Mouse (Mus musculus) gastrocnemius, adult 18-20 months (tissue): ENCODE measurements around the gene Cyp2j12. TPM values are rescaled to one million over a fixed set of nuclear protein-coding genes. Genes with fewer than 3 reads are reported as not detected.
"Not testable (repeated sequence)": the region's sequence is repeated elsewhere in the genome, so short reads cannot be mapped to it uniquely, and the experiment has no call there.

Source experiments
- DNase-seq: peaks from one replicate; pipeline ENCODE4 v3.0.0; 2021; ENCODE audit warnings: low spot score
- long read RNA-seq, 2 experiments: library from polyadenylated mRNA; stranded (forward); transcript quantifications; one replicate each; pipeline ENCODE4 v2.0.0; 2021
- total RNA-seq, 2 experiments: library from RNA; stranded (reverse); gene quantifications; 2 replicates each; pipeline ENCODE4 v1.2.3; 2021

The Cyp2j12 gene
- total RNA-seq: not detected
- long read RNA-seq, experiment 1: 0 reads
- long read RNA-seq, experiment 2: 0 reads

DNA sequence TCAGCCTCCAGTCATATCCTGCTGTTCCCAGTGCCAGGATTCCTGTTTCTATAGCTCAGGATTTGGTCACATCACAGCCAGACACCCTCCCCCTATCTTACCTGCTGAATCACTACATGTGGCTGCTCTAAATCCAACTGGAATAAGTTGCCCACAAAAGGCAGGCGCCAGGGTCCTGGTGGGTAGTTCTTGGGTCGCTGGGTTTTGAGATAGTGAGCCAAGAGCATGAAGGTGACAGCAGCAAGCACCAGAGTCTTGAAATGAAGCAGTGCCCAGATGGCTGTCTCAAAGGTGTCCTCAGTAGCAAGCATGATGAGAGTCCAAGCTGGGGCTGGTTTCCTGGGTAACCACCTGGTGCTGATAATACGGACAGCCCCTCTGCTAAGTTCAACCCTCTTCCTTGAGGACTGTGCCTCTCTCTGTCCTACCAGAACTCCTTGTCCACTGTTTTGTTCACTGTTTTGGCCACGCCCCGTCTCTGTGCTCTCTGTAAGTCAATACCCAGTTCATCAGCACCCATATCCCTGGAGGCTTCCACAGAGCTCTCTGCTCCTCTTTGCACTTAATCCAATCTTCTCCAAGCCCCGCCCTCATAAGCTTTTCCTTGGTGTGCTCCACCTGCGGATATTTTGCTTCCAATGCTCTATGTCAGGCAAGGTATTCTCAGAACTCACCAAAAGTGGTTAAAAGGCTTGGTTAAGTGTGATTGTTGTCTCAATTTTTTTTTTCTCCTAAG lies at the start of gene Cyp2j12:
TSS of gene Cyp2j12 (minus strand) at position 421 of the 736 bp plus-strand sequence.
- no peak for DNase-seq

- not testable (repeated sequence) for DNase-seq
Measured at GRCm38 (mm10) chr4:96189321-96189720, 48.4 kb upstream of the Cyp2j12 start.

GRCm38 (mm10) chr4:96188671-96189070 lies 47.7 kb upstream of the Cyp2j12 start:
- not testable (repeated sequence) for DNase-seq

- not testable (repeated sequence) for DNase-seq
Measured at GRCm38 (mm10) chr4:96188146-96188545, 47.2 kb upstream of the Cyp2j12 start.

DNA sequence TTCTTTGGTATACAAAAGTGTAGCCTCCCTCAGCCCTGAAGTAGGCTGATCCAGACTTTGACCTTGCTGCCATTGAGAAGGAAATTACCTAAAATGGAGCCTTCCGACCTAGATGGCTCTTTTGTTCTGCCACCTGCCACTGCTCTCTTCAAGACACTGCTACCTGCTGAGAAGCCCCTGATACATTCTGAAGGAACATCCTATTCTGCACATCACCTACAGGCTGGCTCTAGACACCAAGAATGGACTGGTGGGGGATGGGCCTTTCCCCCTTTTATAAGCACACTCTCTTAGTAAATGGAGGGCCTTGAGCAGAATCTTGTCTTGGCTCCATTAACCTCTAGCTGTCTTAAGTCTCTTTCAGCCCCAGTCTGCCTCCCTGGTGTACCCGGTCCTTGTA lies 43.8 kb upstream of the Cyp2j12 start:
- not testable (repeated sequence) for DNase-seq

DNA sequence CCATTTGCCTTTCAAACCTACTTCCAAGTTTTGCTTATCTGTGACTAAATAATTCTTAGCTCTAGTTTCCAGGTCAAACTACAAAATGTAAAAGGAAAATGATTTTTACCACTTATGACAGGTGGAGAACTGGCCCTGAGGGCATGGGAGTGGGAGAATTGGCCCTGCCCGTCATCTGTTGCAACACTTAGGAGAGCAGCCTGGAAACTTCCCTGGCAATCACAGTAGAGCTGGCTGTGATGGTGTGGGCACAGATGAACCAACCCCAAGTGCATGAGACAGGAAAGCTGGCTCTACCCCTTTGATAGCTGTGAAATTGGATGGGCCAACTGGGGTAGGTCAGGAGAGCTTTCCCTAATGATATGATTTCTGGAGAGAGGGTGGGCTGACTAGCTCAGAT lies 21.9 kb upstream of the Cyp2j12 start:
- DNase-seq: no peak

GRCm38 (mm10) chr4:96161575-96161974 lies 20.6 kb upstream of the Cyp2j12 start:
- DNase-seq: no peak

- no peak for DNase-seq
Measured at GRCm38 (mm10) chr4:96139226-96139625, 1.7 kb downstream of the Cyp2j12 start.

DNA sequence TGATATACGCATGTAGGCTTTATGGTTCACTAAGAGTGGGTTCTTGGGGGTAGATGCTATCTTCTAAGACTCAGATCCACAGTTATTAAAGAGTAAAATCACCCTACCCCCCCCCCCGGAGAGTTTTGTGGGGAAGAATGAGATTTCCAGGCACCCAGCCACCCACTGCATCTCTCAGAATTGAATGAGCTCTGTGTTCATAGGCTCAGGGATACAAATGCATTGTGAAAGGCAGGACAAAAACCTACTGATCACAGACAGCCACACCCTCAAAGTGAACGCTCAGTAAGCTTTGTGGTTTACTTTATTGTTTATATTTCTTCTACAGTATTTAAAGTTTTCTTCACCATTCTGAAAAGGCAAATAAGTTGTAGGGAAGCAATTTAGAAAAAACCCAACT lies 6.7 kb downstream of the Cyp2j12 start:
- DNase-seq: no peak

DNA sequence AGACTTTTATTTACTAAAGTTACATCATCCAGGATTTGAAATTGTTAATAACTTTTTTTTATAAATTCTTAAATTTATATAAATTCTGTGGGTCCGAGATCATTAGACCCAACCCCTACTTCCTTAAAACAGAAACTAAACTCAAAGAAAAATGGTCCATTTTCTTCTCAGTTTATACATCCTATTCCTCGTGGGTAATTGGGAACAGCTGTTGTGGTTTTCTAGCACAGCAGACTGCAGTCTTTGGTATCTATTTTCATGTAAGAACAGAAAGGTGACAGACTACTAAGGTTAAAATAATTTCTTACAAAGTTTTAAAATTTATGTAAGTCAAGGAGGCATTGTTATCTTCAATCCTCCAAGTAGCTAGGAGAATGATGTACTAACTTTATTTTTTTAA lies 44.1 kb downstream of the Cyp2j12 start:
- no peak for DNase-seq

DNA sequence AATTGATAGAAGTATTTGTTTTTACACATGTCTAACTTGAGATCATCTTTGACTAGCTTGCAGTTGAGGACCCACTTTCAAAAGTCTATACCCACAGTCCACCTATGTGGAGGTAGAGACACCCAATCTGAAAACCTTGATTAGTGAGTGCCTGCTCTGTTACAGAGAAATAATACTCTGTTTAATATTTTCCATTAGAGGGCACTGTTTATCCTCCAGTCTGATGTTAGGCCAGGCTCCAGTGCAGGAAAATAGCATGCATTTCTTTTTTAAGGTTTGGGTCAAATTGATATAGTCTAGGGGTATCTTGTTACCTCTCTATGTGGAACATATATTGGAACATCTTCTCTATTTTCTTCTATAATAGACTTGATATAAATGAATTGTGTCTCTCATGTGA lies 49.1 kb downstream of the Cyp2j12 start:
- DNase-seq: no peak

DNA sequence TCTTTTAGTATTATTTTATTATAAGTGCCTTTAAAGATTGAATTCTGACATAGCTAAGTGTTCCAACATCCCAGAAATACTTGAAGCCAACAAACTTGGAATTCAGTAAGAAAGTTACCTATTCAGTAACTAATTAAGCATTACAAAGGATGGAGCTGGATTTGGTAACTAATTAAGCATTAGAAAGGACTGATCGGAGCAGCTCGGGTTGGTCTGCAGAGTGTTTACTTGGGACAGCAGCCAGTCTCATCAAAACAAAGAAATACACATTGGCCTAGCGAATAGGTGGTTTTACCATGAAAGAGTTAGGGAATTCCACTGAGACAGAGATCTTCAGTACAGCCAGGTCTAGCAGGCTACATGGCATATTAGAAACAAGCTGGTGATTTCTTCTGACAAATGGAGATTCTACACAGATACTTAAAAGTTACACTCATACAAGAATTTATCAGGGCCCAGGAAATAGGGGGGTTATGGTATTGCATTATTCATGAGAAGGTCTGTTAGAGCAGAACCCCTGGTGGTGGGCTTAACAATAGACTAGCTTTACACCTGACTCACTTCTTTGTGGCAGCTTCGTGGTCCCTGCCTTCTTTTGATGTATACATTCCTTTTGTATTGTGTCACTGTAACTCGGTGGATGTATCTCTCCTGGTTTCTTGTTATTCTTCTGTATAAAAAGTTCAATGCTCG lies 51.5 kb downstream of the Cyp2j12 start:
- DNase-seq: not testable (repeated sequence)

DNA sequence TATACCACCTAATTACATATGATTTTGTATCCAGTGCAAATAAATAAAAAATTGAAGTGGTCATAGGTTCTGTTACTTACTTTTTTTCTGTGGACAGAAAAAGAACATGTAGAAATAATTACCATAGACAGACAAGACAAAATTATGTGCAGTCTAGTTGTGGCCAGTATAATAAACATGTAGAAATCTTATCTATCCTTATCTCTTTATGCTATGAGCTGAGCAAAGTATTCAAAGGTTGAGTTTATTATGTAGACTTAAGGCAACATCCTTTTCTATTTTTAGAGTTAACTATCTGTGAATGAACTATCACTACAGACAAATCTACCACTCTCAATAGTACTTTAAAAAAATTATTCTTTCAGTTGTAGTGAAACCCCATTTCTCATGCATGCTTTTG lies 62.6 kb downstream of the Cyp2j12 start:
- DNase-seq: no peak

GRCm38 (mm10) chr4:96077261-96078125 lies 63.5 kb downstream of the Cyp2j12 start, which contains the start of gene Cyp2j13:
TSS of gene Cyp2j13 (minus strand) at chr4:96077546.
- no peak for DNase-seq

- DNase-seq: no peak
Measured at GRCm38 (mm10) chr4:96062045-96062444, 78.9 kb downstream of the Cyp2j12 start.

DNA sequence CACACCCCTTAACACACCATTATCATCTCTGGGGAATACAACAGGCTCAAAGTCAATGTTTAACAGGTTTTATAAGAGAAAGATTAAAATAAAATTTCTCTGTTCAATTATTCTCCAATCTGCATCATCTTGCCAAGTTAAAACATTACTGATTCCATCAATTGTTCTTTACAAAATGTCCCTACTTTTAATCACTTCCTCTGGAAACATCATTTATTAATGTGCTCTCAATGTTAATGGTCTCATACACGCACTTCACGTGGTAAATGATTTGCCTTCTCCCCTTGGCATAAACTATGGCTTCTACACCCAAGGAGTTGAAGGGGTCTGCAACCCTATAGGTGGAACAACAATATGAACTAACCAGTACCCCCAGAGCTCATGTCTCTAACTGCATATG lies 80.8 kb downstream of the Cyp2j12 start:
- no peak for DNase-seq

Other genes starting within 250 kb of the Cyp2j12 start
- gene Hook1, start 173.9 kb downstream of the Cyp2j12 start, total RNA-seq: 10 to 100 TPM; 23.1 to 29.2 TPM
- gene Cyp2j13, start 63.6 kb downstream of the Cyp2j12 start, total RNA-seq: not detected
- gene Cyp2j7, start 95.5 kb upstream of the Cyp2j12 start, total RNA-seq: not detected
- gene Cyp2j11, start 207.5 kb upstream of the Cyp2j12 start, total RNA-seq: not detected